Mouse (Mus musculus): ENCODE measurements around the gene 6330409D20Rik. TPM values are rescaled to one million over a fixed set of nuclear protein-coding genes. Genes with fewer than 3 reads are reported as not detected.

Gene 6330409D20Rik
- polyA plus RNA-seq, 1 experiment from 2014 or later: not detected

- DNase-seq (ENCODE audit: low spot score): peak; percentile 94
- WGBS: under 1% methylated on average over 51 of the region's 51 CpGs
- peak overlapping the region; percentile 89 for H3K4me2 ChIP-seq
- H3K27me3 ChIP-seq (replicated peaks; ENCODE audit: control insufficient read depth, insufficient read depth, low read length): no peaks in the 10 kb centered on the region
- peak; percentile 98 for ATAC-seq (replicated peaks; ENCODE audit: low FRiP score)
- H3K36me3 ChIP-seq (ENCODE audit: control insufficient read depth, insufficient read depth, low read length): no peaks in the 10 kb centered on the region
- H3K9ac ChIP-seq (ENCODE audit: low read depth, low read length): peak overlapping the region; percentile 92
- H3K9me3 ChIP-seq (ENCODE audit: control insufficient read depth, low read length): no peaks in the 10 kb centered on the region
- H3K4me3 ChIP-seq (ENCODE audit: low read depth, low read length): peak overlapping the region; percentile 80
- peak overlapping the region; percentile 80 for H3K27ac ChIP-seq (ENCODE audit: low read depth, low read length)
- H3K4me1 ChIP-seq (replicated peaks; ENCODE audit: control insufficient read depth, insufficient read depth, low read length): peaks cover 18% of the 10 kb centered on the region
These were observed 46.9 kb downstream of the 6330409D20Rik start for GRCm38 (mm10) chr2:32693823-32694411.

- Histone ChIP-seq H3K9ac (ENCODE audit: low read depth, low read length) (peak overlapping the region; percentile 92), H3K4me2 (peak overlapping the region; percentile 89), H3K4me1 (replicated peaks; ENCODE audit: control insufficient read depth, insufficient read depth, low read length) (peaks cover 18% of the 10 kb centered on the region), H3K4me3 (ENCODE audit: low read depth, low read length) (peak overlapping the region; percentile 80), H3K9me3 (ENCODE audit: control insufficient read depth, low read length) (no peaks in the 10 kb centered on the region), H3K27me3 (replicated peaks; ENCODE audit: control insufficient read depth, insufficient read depth, low read length) (no peaks in the 10 kb centered on the region), H3K36me3 (ENCODE audit: control insufficient read depth, insufficient read depth, low read length) (no peaks in the 10 kb centered on the region; the same call in 1 of the 2 replicates), H3K27ac (ENCODE audit: low read depth, low read length) (peak overlapping the region; percentile 80; the same call in 1 of the 2 replicates)
- 12% methylated on average over 7 of the region's 7 CpGs for WGBS
- no peak for DNase-seq (ENCODE audit: low spot score)
- no peak for ATAC-seq (replicated peaks; ENCODE audit: low FRiP score)
These were observed 47.5 kb downstream of the 6330409D20Rik start for GRCm38 (mm10) chr2:32693282-32693681.

- Histone ChIP-seq H3K9me3 (ENCODE audit: control insufficient read depth, low read length) (no peaks in the 10 kb centered on the region), H3K27ac (ENCODE audit: low read depth, low read length) (peak overlapping the region; percentile 41), H3K36me3 (ENCODE audit: control insufficient read depth, insufficient read depth, low read length) (peaks cover 7% of the 10 kb centered on the region), H3K27me3 (replicated peaks; ENCODE audit: control insufficient read depth, insufficient read depth, low read length) (no peaks in the 10 kb centered on the region), H3K9ac (ENCODE audit: low read depth, low read length) (peak overlapping the region; percentile 92; the same call in 1 of the 2 replicates), H3K4me2 (peak overlapping the region; percentile 89), H3K4me1 (replicated peaks; ENCODE audit: control insufficient read depth, insufficient read depth, low read length) (peaks cover 18% of the 10 kb centered on the region), H3K4me3 (ENCODE audit: low read depth, low read length) (peak overlapping the region; percentile 80)
- WGBS: 92% methylated on average over 14 of the region's 14 CpGs
- no peak for DNase-seq (ENCODE audit: low spot score)
- no peak for ATAC-seq (replicated peaks; ENCODE audit: low FRiP score)
These were observed 48.3 kb downstream of the 6330409D20Rik start for GRCm38 (mm10) chr2:32692496-32692895.

- H3K4me2 ChIP-seq: 0 out of 2 replicates have a peak overlapping the region, but pooled peaks have one; percentile 4
- no peak overlapping the region for H3K27ac ChIP-seq (ENCODE audit: low read depth, low read length)
- peaks cover 18% of the 10 kb centered on the region for H3K4me1 ChIP-seq (replicated peaks; ENCODE audit: control insufficient read depth, insufficient read depth, low read length)
These were observed 49.8 kb downstream of the 6330409D20Rik start for GRCm38 (mm10) chr2:32691041-32691440.

GRCm38 (mm10) chr2:32689420-32689819, 51.4 kb downstream of the 6330409D20Rik start:
- Histone ChIP-seq H3K9me3 (ENCODE audit: control insufficient read depth, low read length) (no peaks in the 10 kb centered on the region), H3K36me3 (ENCODE audit: control insufficient read depth, insufficient read depth, low read length) (peaks cover 32% of the 10 kb centered on the region), H3K27ac (ENCODE audit: low read depth, low read length) (no peak overlapping the region), H3K4me1 (replicated peaks; ENCODE audit: control insufficient read depth, insufficient read depth, low read length) (peaks cover 18% of the 10 kb centered on the region), H3K9ac (ENCODE audit: low read depth, low read length) (no peak overlapping the region), H3K4me3 (ENCODE audit: low read depth, low read length) (no peak overlapping the region), H3K27me3 (replicated peaks; ENCODE audit: control insufficient read depth, insufficient read depth, low read length) (no peaks in the 10 kb centered on the region), H3K4me2 (no peak overlapping the region)
- 22% methylated on average over 5 of the region's 5 CpGs for WGBS
- DNase-seq (ENCODE audit: low spot score) (peak; percentile 74), ATAC-seq (replicated peaks; ENCODE audit: low FRiP score) (peak; percentile 24; the same call in 1 of the 2 replicates)

More at GRCm38 (mm10) chr2:32691041-32691440, 49.8 kb downstream of the 6330409D20Rik start:
- H3K4me3 ChIP-seq (ENCODE audit: low read depth, low read length): peak overlapping the region; percentile 3; the same call in 1 of the 2 replicates
- 73% methylated on average over 11 of the region's 11 CpGs for WGBS
- DNase-seq (ENCODE audit: low spot score): no peak
- no peaks in the 10 kb centered on the region for H3K27me3 ChIP-seq (replicated peaks; ENCODE audit: control insufficient read depth, insufficient read depth, low read length)
- H3K9ac ChIP-seq (ENCODE audit: low read depth, low read length): no peak overlapping the region
- H3K36me3 ChIP-seq (ENCODE audit: control insufficient read depth, insufficient read depth, low read length): peaks cover 18% of the 10 kb centered on the region
- H3K9me3 ChIP-seq (ENCODE audit: control insufficient read depth, low read length): no peaks in the 10 kb centered on the region
- no peak for ATAC-seq (replicated peaks; ENCODE audit: low FRiP score)

GRCm38 (mm10) chr2:32687562-32687961, 53.3 kb downstream of the 6330409D20Rik start:
- Histone ChIP-seq H3K27ac (ENCODE audit: low read depth, low read length) (no peak overlapping the region), H3K4me1 (replicated peaks; ENCODE audit: control insufficient read depth, insufficient read depth, low read length) (peaks cover 9% of the 10 kb centered on the region), H3K36me3 (ENCODE audit: control insufficient read depth, insufficient read depth, low read length) (peaks cover 50% of the 10 kb centered on the region), H3K4me3 (ENCODE audit: low read depth, low read length) (no peak overlapping the region), H3K9me3 (ENCODE audit: control insufficient read depth, low read length) (no peaks in the 10 kb centered on the region), H3K9ac (ENCODE audit: low read depth, low read length) (no peak overlapping the region), H3K4me2 (no peak overlapping the region), H3K27me3 (replicated peaks; ENCODE audit: control insufficient read depth, insufficient read depth, low read length) (no peaks in the 10 kb centered on the region)
- DNase-seq (ENCODE audit: low spot score): no peak
- ATAC-seq (replicated peaks; ENCODE audit: low FRiP score): no peak
- WGBS: 91% methylated on average over 8 of the region's 8 CpGs

- H3K27ac ChIP-seq (ENCODE audit: low read depth, low read length): no peak overlapping the region
- no peak overlapping the region for H3K4me3 ChIP-seq (ENCODE audit: low read depth, low read length)
- H3K9ac ChIP-seq (ENCODE audit: low read depth, low read length): no peak overlapping the region
- no peaks in the 10 kb centered on the region for H3K27me3 ChIP-seq (replicated peaks; ENCODE audit: control insufficient read depth, insufficient read depth, low read length)
- H3K36me3 ChIP-seq (ENCODE audit: control insufficient read depth, insufficient read depth, low read length): peaks cover 55% of the 10 kb centered on the region
- no peak for ATAC-seq (replicated peaks; ENCODE audit: low FRiP score)
- no peaks in the 10 kb centered on the region for H3K9me3 ChIP-seq (ENCODE audit: control insufficient read depth, low read length)
- H3K4me1 ChIP-seq (replicated peaks; ENCODE audit: control insufficient read depth, insufficient read depth, low read length): 0 out of 2 replicates have a peak, but pooled peaks cover 6% of the 10 kb centered on the region
- H3K4me2 ChIP-seq: no peak overlapping the region
- 80% methylated on average over 6 of the region's 6 CpGs for WGBS
- DNase-seq (ENCODE audit: low spot score): no peak
These were observed 54.2 kb downstream of the 6330409D20Rik start for GRCm38 (mm10) chr2:32686640-32687039.

- Histone ChIP-seq H3K4me2 (no peak overlapping the region), H3K27me3 (replicated peaks; ENCODE audit: control insufficient read depth, insufficient read depth, low read length) (no peaks in the 10 kb centered on the region), H3K4me1 (replicated peaks; ENCODE audit: control insufficient read depth, insufficient read depth, low read length) (0 out of 2 replicates have a peak, but pooled peaks cover 3% of the 10 kb centered on the region), H3K9ac (ENCODE audit: low read depth, low read length) (no peak overlapping the region), H3K27ac (ENCODE audit: low read depth, low read length) (no peak overlapping the region), H3K36me3 (ENCODE audit: control insufficient read depth, insufficient read depth, low read length) (peaks cover 56% of the 10 kb centered on the region), H3K4me3 (ENCODE audit: low read depth, low read length) (no peak overlapping the region), H3K9me3 (ENCODE audit: control insufficient read depth, low read length) (no peaks in the 10 kb centered on the region)
- DNase-seq (ENCODE audit: low spot score): no peak
- ATAC-seq (replicated peaks; ENCODE audit: low FRiP score): no peak
- whole genome bisulfite sequencing: 88% methylated on average over 3 of the region's 3 CpGs
These were observed 55.0 kb downstream of the 6330409D20Rik start for GRCm38 (mm10) chr2:32685807-32686206.
